Comparison of ENCODE assay signal across 14 mouse cellular contexts in the genomic region with DNA sequence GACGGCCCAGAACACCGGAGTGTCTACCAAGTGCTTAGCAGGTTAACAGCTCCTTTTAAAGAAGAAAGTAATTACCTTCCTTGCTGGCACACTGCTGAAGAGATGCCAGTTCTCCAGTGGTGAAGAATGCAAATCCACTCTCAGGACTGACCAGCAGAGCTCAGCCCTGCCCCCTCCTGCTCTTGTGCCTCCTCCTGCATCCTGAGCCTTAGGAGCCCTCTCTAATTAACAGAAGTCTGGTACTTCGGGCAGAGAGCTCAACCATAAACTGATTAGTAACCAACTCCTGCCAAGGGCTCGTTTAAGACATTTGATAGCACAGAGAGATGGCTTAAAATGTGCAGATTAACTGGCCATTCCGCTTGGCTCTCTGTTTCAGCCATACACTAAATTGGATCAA. TPM values are rescaled to one million over a fixed set of nuclear protein-coding genes. Genes with fewer than 3 reads are reported as not detected.
DNase-seq lines count a peak whose midpoint lies in the region; ATAC-seq and TF ChIP-seq lines count a peak whose summit lies in the region.
"Had no signal": no experiment of that assay in that cellular context is flagged by ENCODE, and none has a peak within 500 bp of the region (broad histone marks: within the 10 kb centered on the region; RNA-seq: fewer than 3 reads in every experiment).

No protein-coding gene starts in this region.

- H3K9ac ChIP-seq in hindbrain, postnatal 0 days (replicated peaks; ENCODE audit: low read length) = no peak overlapping the region
- no peak overlapping the region for H3K9ac ChIP-seq in hindbrain, embryonic 12.5 days
- no peak overlapping the region for H3K9ac ChIP-seq in embryonic facial prominence, embryonic 11.5 days (replicated peaks; ENCODE audit: low read length)
- H3K9ac ChIP-seq: lung, embryonic 15.5 days had no signal

- no peak overlapping the region for H3K4me3 ChIP-seq in hindbrain, postnatal 0 days (ENCODE audit: low read length)
- H3K4me3 ChIP-seq in hindbrain, embryonic 12.5 days = no peak overlapping the region
- H3K4me3 ChIP-seq in embryonic facial prominence, embryonic 11.5 days (ENCODE audit: low read depth, low read length) = no peak overlapping the region
- H3K4me3 ChIP-seq: lung, embryonic 15.5 days; megakaryocyte, embryonic 14.5 days had no signal

- no peaks in the 10 kb centered on the region for H3K27me3 ChIP-seq in hindbrain, postnatal 0 days (ENCODE audit: insufficient read depth, low read length)
- H3K27me3 ChIP-seq in hindbrain, embryonic 12.5 days = no peaks in the 10 kb centered on the region
- H3K27me3 ChIP-seq in embryonic facial prominence, embryonic 11.5 days (ENCODE audit: control insufficient read depth, insufficient read depth, low read length) = no peaks in the 10 kb centered on the region
- H3K27me3 ChIP-seq: lung, embryonic 15.5 days had no signal

- peaks cover 16% of the 10 kb centered on the region for H3K4me1 ChIP-seq in hindbrain, postnatal 0 days (ENCODE audit: insufficient read depth, low read length)
- peaks cover 18% of the 10 kb centered on the region for H3K4me1 ChIP-seq in hindbrain, embryonic 12.5 days
- H3K4me1 ChIP-seq in embryonic facial prominence, embryonic 11.5 days (ENCODE audit: control insufficient read depth, insufficient read depth, low read length) = peaks cover 6% of the 10 kb centered on the region
- H3K4me1 ChIP-seq: megakaryocyte, embryonic 14.5 days had no signal

- DNase-seq in hindbrain, postnatal 0 days (ENCODE audit: low spot score) = peak; percentile 39
- DNase-seq in Muller cell, postnatal 12 days (ENCODE audit: inconsistent ontology term) = peak; percentile 75
- DNase-seq in embryonic facial prominence, embryonic 11.5 days (ENCODE audit: low spot score) = peak; percentile 11
- DNase-seq in forelimb bud, embryonic 11.5 days (ENCODE audit: low read depth, low spot score) = peak; percentile 21
- DNase-seq in adrenal gland, postnatal 4 days (ENCODE audit: low spot score in 2 of 2) = no peak
- DNase-seq in gastrocnemius, postnatal 4 days (ENCODE audit: low spot score in 2 of 2) = no peak
- DNase-seq: cerebellum, adult 9-11 months; liver; right cerebral cortex, postnatal 4 days had no signal

- peak; percentile 16; the same call in 1 of the 2 replicates for TF ChIP-seq CTCF in hindbrain, postnatal 0 days (IDR thresholded peaks at IDR 0.05; ENCODE audit: low read depth)

- no peaks in the 10 kb centered on the region for H3K36me3 ChIP-seq in hindbrain, postnatal 0 days (ENCODE audit: insufficient read depth, low read length)
- H3K36me3 ChIP-seq in hindbrain, embryonic 12.5 days = no peaks in the 10 kb centered on the region
- H3K36me3 ChIP-seq in embryonic facial prominence, embryonic 11.5 days (replicated peaks; ENCODE audit: control insufficient read depth, insufficient read depth, low read depth, low read length) = no peaks in the 10 kb centered on the region
- H3K36me3 ChIP-seq: lung, embryonic 15.5 days had no signal

- WGBS in hindbrain, postnatal 0 days = 40% methylated on average over 5 of the region's 5 CpGs
- WGBS in hindbrain, embryonic 12.5 days = 58% methylated on average over 5 of the region's 5 CpGs
- 49% methylated on average over 5 of the region's 5 CpGs for WGBS in embryonic facial prominence, embryonic 11.5 days

- no peak overlapping the region for H3K27ac ChIP-seq in hindbrain, postnatal 0 days
- no peak overlapping the region for H3K27ac ChIP-seq in hindbrain, embryonic 12.5 days
- H3K27ac ChIP-seq in embryonic facial prominence, embryonic 11.5 days (replicated peaks; ENCODE audit: low read depth, low read length) = no peak overlapping the region
- H3K27ac ChIP-seq: lung, embryonic 15.5 days had no signal

- H3K4me2 ChIP-seq in hindbrain, postnatal 0 days (ENCODE audit: low read depth, low read length) = no peak overlapping the region
- no peak overlapping the region for H3K4me2 ChIP-seq in hindbrain, embryonic 12.5 days (replicated peaks)
- H3K4me2 ChIP-seq in embryonic facial prominence, embryonic 11.5 days (ENCODE audit: low read depth, low read length) = no peak overlapping the region
- H3K4me2 ChIP-seq: lung, embryonic 15.5 days had no signal

- H3K9me3 ChIP-seq in hindbrain, postnatal 0 days (ENCODE audit: low read length) = no peaks in the 10 kb centered on the region
- H3K9me3 ChIP-seq in hindbrain, embryonic 12.5 days (replicated peaks) = no peaks in the 10 kb centered on the region
- H3K9me3 ChIP-seq in embryonic facial prominence, embryonic 11.5 days (replicated peaks; ENCODE audit: control insufficient read depth, low read length) = no peaks in the 10 kb centered on the region
- H3K9me3 ChIP-seq: lung, embryonic 15.5 days; megakaryocyte, embryonic 14.5 days had no signal

- no peak for ATAC-seq in hindbrain, postnatal 0 days
- ATAC-seq in hindbrain, embryonic 12.5 days (ENCODE audit: low FRiP score) = no peak
- ATAC-seq in embryonic facial prominence, embryonic 11.5 days (replicated peaks; ENCODE audit: insufficient number of reproducible peaks, low FRiP score, low TSS enrichment, low read depth) = no peak
- ATAC-seq: intestine, postnatal 0 days had no signal

RNA-seq across cellular contexts. Expression of gene Cd101, which starts 39.3 kb away (rescaled TPM):
- 0.36 and 0.68 TPM in 2 replicates for total RNA-seq in hindbrain, postnatal 0 days (2014; rRNA removed)
- polyA plus RNA-seq in hindbrain, postnatal 0 days (2015; fragmentation: Nextera tagmentation; extraction: Ambion mirVana) = 0.13 TPM in 1 of 2 replicates, not detected in the other
- polyA plus RNA-seq in hindbrain, embryonic 12.5 days (2016; fragmentation: Nextera tagmentation; extraction: Ambion mirVana) = not detected in 2 replicates
- not detected in 2 replicates for polyA plus RNA-seq in embryonic facial prominence, embryonic 11.5 days (2014; fragmentation: Nextera tagmentation; extraction: Ambion mirVana)
- under 1 TPM; 0.08 to 0.25 TPM for total RNA-seq in adrenal gland, postnatal 4 days (2021)
- total RNA-seq in gastrocnemius, postnatal 4 days (2021) = under 1 TPM; 0.57 to 0.91 TPM
- polyA plus RNA-seq: stomach, embryonic 14.5 days had no signal

RNA-seq across cellular contexts. Expression of gene Ptgfrn, which starts 41.4 kb away (rescaled TPM):
- total RNA-seq in hindbrain, postnatal 0 days (2014; rRNA removed) = 51.0 and 52.5 TPM in 2 replicates
- 3.9 and 4.1 TPM in 2 replicates for polyA plus RNA-seq in hindbrain, postnatal 0 days (2015; fragmentation: Nextera tagmentation; extraction: Ambion mirVana)
- 3.2 and 3.6 TPM in 2 replicates for polyA plus RNA-seq in hindbrain, embryonic 12.5 days (2016; fragmentation: Nextera tagmentation; extraction: Ambion mirVana)
- polyA plus RNA-seq in embryonic facial prominence, embryonic 11.5 days (2014; fragmentation: Nextera tagmentation; extraction: Ambion mirVana) = 4.8 and 6.5 TPM in 2 replicates
- total RNA-seq in adrenal gland, postnatal 4 days (2021) = 10 to 100 TPM; 49.4 to 49.5 TPM
- total RNA-seq in gastrocnemius, postnatal 4 days (2021) = 10 to 100 TPM; 87.5 to 90.5 TPM

Comparison
In these comparisons a context has a peak if more than half of its experiments do, and no peak if none do; other contexts are left out.
1. DNase-seq: peak in hindbrain, postnatal 0 days (single experiment), Muller cell, postnatal 12 days (single experiment), embryonic facial prominence, embryonic 11.5 days (single experiment) and forelimb bud, embryonic 11.5 days (single experiment); none in adrenal gland, postnatal 4 days (0 of 2) and gastrocnemius, postnatal 4 days (0 of 2).